Mouse (Mus musculus): ENCODE measurements around the gene Dnaja1.

Gene Dnaja1

GRCm38 (mm10) chr4:40735351-40735750 lies 13.4 kb downstream of the Dnaja1 start:
- DNase-seq (ENCODE audit: low read depth, low spot score) = no peak

DNA sequence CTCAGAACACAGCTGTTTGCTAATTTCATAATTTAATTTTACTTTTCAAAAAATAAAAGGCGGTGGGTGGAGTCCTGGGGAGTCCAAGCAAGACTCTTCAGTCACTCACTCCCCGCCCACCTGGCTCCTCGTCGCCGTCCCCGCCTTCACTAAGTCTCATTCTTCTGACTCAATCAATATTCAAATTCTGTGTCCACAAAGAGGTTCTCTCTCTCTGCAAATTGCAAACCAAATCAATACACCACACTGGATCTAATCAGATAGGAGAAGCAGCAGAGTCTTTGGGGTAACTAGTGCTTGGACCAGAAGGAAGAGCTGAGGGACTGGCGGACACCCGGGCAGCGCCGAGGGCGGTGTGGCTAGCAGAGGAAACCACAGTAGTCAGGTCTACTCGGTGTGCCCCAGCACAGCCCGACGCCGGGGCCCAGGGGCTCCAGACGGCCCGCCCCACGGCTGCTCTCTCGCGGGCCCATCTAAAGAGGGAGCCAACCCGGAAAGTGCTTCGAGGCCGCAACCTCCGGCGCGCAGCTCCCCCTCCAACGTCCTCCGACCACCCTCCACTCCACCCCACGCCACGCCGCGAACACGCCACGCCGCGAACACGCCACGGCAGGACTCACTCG lies 35.3 kb downstream of the Dnaja1 start:
- peak; percentile 32 for DNase-seq (ENCODE audit: low read depth, low spot score)

GRCm38 (mm10) chr4:40757780-40758420 lies 36.0 kb downstream of the Dnaja1 start, which contains the start of gene Smu1:
Gene Smu1 (minus strand): TSS chr4:40757923.
- DNase-seq (ENCODE audit: low read depth, low spot score) = peak; percentile 97

DNA sequence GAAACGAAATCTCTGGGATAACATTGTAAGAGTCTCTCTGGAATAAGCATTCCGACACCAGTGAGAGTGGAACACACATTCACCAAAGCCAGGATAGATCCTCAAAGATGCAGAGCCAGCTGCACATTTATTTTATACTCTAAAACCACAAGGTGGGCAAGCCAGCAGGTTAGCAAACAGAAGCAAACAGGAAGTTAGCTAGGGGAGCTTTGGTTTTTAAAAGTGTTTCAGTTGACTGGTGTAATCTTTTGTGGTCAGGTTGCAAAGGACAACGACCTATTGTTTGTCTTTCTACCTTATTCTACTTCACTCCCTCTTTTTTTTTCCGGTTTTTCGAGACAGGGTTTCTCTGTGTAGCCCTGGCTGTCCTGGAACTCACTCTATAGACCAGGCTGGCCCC lies 37.9 kb downstream of the Dnaja1 start:
- no peak for DNase-seq (ENCODE audit: low read depth, low spot score)

- peak; percentile 52 for DNase-seq (ENCODE audit: low read depth, low spot score)
Observed at GRCm38 (mm10) chr4:40774279-40775259, 52.6 kb downstream of the Dnaja1 start.

DNA sequence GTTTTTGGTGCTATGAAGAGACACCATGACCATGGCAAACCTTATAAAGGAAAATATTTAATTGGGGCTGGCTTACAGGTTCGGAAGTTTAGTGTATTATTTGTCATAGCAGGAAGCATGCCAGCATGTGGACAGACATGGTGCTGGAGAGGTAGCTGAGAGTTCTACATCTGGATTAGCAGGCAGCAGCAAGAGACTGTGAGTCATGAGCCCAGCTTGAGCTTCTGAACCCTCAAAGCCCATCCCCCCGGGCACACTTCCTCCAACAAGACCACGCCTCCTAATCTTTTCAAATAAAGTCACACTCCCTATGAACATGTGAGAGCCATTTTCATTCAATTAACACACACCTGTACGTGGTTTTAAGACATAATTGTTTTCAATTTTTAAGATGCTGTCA lies 54.5 kb downstream of the Dnaja1 start:
- no peak for DNase-seq (ENCODE audit: low read depth, low spot score)

- DNase-seq (ENCODE audit: low read depth, low spot score) = no peak
Observed at GRCm38 (mm10) chr4:40777116-40777515, 55.2 kb downstream of the Dnaja1 start.

GRCm38 (mm10) chr4:40778656-40779055 lies 56.7 kb downstream of the Dnaja1 start:
- no peak for DNase-seq (ENCODE audit: low read depth, low spot score)

DNA sequence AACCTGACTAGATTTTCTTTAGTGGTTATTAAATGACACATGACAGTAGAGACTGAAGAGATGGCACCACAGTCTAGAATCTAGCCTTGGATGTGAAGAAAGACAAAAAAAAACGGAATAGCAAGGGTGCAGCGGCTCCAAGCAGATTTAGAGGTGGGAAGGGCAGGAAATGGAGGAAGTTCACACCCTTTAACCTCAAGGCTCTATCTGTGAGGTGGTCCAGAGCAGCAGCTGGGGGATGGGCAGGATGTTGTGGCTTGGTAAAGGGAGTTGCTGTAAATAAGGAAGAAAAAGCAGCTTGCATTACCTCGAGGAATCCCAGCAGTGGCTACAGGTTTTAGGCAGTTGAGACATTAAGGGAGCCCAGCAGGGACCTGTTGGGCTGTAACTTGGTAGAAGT lies 59.2 kb downstream of the Dnaja1 start:
- DNase-seq (ENCODE audit: low read depth, low spot score) = no peak

DNA sequence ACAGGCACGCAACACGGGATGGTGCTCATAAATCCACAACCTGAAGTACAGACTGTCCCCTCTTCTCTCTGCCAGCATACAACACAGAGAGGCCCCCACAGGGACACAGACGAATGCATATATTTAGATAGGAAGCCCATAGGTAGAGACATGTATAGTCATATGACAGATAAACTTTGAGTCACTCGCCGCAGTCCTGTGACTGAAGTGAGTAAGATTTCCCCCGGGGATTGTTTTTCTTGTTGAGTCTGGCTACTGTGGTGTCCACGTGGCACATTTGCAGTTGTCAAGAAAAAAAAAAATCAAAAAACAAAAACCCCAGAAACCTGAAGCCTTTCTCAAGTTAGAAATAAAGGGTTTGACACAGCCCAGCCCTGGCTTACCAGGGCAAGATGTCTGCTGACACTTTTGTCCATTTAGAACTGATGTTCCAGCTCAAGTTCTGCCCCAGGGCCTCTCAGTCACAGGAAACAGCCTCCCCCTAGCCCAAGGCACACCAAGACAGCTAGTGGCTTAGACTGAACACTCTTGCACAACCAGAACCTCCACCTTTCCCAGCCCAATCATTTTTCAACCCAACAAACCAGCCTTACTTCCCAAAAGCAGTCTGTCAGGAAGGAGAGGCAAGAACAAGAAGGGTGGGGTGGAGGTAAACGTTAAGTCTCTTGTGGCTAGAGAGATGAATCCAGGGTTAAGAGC lies 60.0 kb downstream of the Dnaja1 start:
- DNase-seq (ENCODE audit: low read depth, low spot score) = no peak

GRCm38 (mm10) chr4:40783049-40783448 lies 61.1 kb downstream of the Dnaja1 start:
- DNase-seq (ENCODE audit: low read depth, low spot score) = no peak

DNA sequence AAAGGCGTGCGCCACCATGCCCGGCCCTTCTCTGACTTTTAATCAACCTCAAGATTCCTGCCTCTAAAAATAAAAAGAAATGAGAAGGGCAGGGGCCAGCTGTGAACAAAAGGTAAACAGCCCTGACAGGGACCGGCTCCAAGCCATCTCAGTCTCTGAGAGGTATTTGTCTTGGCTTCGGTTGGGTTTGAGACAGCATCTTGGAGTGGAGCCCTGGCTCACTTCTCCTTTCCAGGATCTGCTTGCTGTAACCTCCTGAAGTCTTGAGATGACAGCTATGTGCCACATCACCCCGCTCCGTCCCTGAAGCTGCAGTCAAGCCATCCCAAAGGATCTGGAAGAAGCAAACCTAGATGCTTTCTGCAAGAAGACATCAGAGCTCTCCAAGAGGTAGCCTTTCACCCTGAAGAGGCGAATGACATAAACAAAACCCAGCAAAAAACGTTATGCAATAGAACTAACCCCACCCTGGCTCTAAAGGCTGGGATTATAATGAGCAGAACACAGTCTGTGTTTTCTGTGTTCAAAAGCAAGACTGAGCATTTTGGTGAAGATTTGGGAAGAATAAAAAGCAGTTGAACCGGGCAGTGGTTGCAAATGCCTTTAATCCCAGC lies 62.7 kb downstream of the Dnaja1 start:
- no peak for DNase-seq (ENCODE audit: low read depth, low spot score)

DNA sequence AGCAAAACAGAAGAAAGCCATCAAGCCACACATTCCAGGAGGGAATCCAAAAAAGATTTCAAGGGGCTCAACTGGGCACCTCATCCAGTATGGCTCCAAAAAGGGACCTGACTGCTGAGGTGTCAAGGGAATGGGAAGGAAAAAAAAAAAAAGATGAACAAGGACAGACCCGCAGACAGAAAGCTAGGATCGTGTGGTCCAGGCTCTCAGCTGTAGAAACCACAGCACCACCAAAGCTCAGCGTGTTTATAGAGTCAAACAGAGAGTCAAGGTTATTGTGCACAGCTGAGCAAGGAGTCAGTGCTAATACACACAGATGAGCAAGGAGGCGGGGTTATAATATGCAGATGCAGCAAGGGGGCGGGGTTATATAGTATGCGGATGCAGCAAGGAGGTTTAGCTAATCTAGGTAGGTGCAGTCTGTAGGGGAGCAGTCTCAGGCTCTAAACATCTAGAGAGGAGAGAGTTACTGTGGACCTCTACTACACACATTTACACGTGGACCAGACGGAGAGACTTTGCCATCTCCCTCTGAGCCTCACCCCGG lies 63.7 kb downstream of the Dnaja1 start:
- no peak for DNase-seq (ENCODE audit: low read depth, low spot score)

DNA sequence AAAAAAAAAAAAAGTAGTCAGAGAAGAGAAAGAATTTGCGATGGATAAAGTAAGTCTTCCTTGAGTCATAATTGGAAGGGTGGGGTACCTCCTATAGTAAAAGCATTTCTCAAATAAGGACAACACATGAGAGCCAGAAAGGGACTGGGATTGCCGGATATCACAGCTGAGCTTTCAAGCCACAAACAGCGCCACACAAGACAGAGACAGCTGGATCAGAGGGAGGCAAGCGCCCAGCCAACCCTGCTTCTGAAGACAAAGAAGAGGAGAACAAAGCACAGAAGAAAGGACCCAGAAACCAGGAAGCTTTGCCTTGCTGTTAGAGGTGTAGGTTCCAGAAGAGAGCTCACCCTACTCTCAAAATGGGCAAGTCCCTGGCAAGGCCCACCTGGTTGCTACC lies 64.6 kb downstream of the Dnaja1 start:
- no peak for DNase-seq (ENCODE audit: low read depth, low spot score)

All from c-Kit-negative CD71-positive TER-119-positive erythroid progenitor cells, embryonic 14.5 days (primary cell).